Mouse (Mus musculus) heart, embryonic 14.5 days (tissue): Measurements from ENCODE around the gene Ino80e. TPM values are rescaled to one million over a fixed set of nuclear protein-coding genes. Genes with fewer than 3 reads are reported as not detected.

Experiments
- ATAC-seq: fragments of 200-750 bp; cut with Nextera tagmentation; 2 replicates; pipeline ENCODE4 v1.8.0; 2017; ENCODE audit warnings: low read depth, moderate TSS enrichment; ENCODE audit not compliant: insufficient number of reproducible peaks, insufficient read depth, low FRiP score
- H3K27ac ChIP-seq, 2 experiments: fragments of 200-500 bp in 1 of 2; fragments of 300-500 bp in 1 of 2; sonication (generic) in 1 of 2; replicated peaks in 1 of 2; 2 replicates each; pipeline ENCODE4 v1.5.1; 2012 to 2014; ENCODE audit warnings: low read depth in 2 of 2, low read length in 2 of 2, control low read depth in 1 of 2, mild to moderate bottlenecking in 1 of 2, mixed read lengths in 1 of 2; ENCODE audit not compliant: control insufficient read depth in 1 of 2, insufficient read depth in 1 of 2
- H3K27me3 ChIP-seq: fragments of 300-500 bp; sonication (generic); 2 replicates; pipeline ENCODE4 v1.6.1; 2014; ENCODE audit warnings: mild to moderate bottlenecking, low read length, control low read depth; ENCODE audit not compliant: control insufficient read depth, insufficient read depth
- H3K36me3 ChIP-seq: fragments of 300-500 bp; sonication (generic); 2 replicates; pipeline ENCODE4 v1.6.1; 2014; ENCODE audit warnings: mild to moderate bottlenecking, control low read depth, low read length, mixed read lengths; ENCODE audit not compliant: control insufficient read depth, insufficient read depth
- H3K4me1 ChIP-seq, 2 experiments: fragments of 200-500 bp in 1 of 2; fragments of 300-500 bp in 1 of 2; sonication (generic) in 1 of 2; 2 replicates each; pipeline ENCODE4 v1.6.1; 2012 to 2014; ENCODE audit warnings: low read length in 2 of 2, control low read depth in 1 of 2, mixed read lengths in 1 of 2; ENCODE audit not compliant: control insufficient read depth in 2 of 2, insufficient read depth in 2 of 2
- H3K4me2 ChIP-seq: fragments of 300-500 bp; sonication (generic); 2 replicates; pipeline ENCODE4 v1.6.1; 2014; ENCODE audit warnings: mild to moderate bottlenecking, low read length
- H3K4me3 ChIP-seq, 2 experiments: fragments of 200-500 bp in 1 of 2; fragments of 300-500 bp in 1 of 2; sonication (generic) in 1 of 2; 2 replicates each; pipeline ENCODE4 v1.5.1; 2012 to 2014; ENCODE audit warnings: low read length in 2 of 2, mild to moderate bottlenecking in 2 of 2, control low read depth in 1 of 2, low read depth in 1 of 2, moderate library complexity in 1 of 2; ENCODE audit not compliant: control insufficient read depth in 1 of 2, insufficient read depth in 1 of 2
- H3K9ac ChIP-seq: fragments of 300-500 bp; sonication (generic); 2 replicates; pipeline ENCODE4 v1.6.1; 2014; ENCODE audit warnings: mild to moderate bottlenecking, low read length
- H3K9me3 ChIP-seq: fragments of 300-500 bp; sonication (generic); 2 replicates; pipeline ENCODE4 v1.6.1; 2016; ENCODE audit warnings: low read length, control low read depth; ENCODE audit not compliant: control insufficient read depth
- WGBS: fragments of 180-500 bp; shearing (Covaris S2); extraction: QIAGEN DNeasy Blood & Tissue Kit; methylation state at CpG from one replicate; pipeline ENCODE4 v1.1.7; 2014; 5-methylcytosine and 5-hydroxymethylcytosine counted together
- polyA plus RNA-seq: library from polyadenylated mRNA; unstranded; fragments of >200 nt; fragmentation: Nextera tagmentation; extraction: Ambion mirVana; gene quantifications from 2 replicates; pipeline ENCODE4 v1.2.1, GENCODE M21; 2014

Ino80e gene
- polyA plus RNA-seq, 1 experiment from 2014 or later: 51.9 TPM

DNA sequence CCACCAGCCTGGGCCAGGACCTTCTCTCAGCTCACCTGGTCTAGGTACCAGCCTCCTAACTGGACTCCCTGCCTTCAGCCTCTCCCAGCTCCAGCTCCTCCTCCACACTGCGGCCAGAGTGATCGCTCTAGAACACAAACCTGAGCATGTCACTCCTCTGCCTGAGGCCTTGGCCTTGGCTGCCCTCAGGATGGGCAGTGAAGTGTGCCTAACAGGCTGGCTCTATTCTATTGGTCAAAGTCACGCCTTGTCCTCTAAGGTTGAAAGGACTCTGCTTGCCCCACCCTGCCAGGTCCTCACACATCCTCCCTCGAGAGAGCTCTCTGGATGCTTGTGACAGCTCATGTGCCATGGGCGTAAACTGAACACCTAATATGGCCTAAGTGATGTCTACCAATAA is 8.7 kb downstream of the Ino80e start:
- WGBS: 90% methylated on average over 5 of the region's 5 CpGs
- Histone ChIP-seq H3K9ac (no peak overlapping the region), H3K4me2 (no peak overlapping the region), H3K4me1 (peaks cover 0 to 2% of the 10 kb centered on the region in 2 experiments; a peak in 1 of 4 replicates), H3K4me3 (no peak overlapping the region), H3K36me3 (peaks cover 69% of the 10 kb centered on the region), H3K27me3 (peaks cover 12% of the 10 kb centered on the region), H3K9me3 (no peaks in the 10 kb centered on the region), H3K27ac (no peak overlapping the region)
- no peak for ATAC-seq

DNA sequence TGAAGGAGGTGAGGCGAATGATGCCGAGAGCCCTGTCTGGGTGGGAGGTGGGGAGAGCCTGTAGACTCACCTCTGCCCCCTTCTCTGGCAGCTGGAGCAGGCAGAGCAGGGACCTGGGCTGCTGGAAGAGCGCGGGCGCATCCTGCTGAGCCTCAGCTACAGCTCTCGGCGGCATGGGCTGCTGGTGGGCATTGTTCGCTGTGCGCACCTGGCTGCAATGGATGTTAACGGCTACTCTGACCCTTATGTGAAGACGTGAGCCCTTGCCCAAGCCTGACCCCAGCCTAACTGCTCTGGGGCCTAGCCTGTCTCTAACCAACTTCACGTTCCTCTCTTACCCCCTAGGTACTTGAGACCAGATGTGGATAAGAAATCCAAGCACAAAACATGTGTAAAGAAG is 11.0 kb downstream of the Ino80e start:
- Histone ChIP-seq H3K36me3 (peaks cover 47% of the 10 kb centered on the region), H3K27me3 (peaks cover 34% of the 10 kb centered on the region), H3K4me1 (peaks cover 5 to 10% of the 10 kb centered on the region in 2 experiments; a peak in 3 of 4 replicates), H3K9ac (no peak overlapping the region), H3K4me3 (no peak overlapping the region), H3K27ac (no peak overlapping the region), H3K9me3 (no peaks in the 10 kb centered on the region), H3K4me2 (no peak overlapping the region)
- no peak for ATAC-seq
- 50% methylated on average over 12 of the region's 12 CpGs for WGBS

DNA sequence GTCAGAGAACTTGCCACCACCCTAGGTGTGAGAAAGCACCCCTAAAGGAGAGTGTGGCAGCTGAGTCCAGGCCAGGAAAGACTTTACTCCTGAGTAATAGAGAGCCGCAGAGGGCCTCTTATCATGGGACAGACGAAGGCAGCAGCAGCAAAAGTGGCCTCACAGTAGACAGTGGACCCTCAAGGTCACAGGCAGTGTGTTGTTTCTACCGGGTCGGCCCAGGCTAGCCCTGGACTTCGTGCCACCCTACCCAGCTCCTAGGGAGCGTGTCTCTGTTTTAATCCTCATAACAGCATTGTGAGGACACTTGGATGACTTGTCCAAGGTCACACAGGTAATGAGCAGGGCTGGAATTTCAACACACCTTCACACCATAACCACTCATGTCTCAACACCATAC is 12.0 kb downstream of the Ino80e start:
- Histone ChIP-seq H3K4me1 (peaks cover 5 to 10% of the 10 kb centered on the region in 2 experiments; a peak in 3 of 4 replicates), H3K4me2 (no peak overlapping the region), H3K9ac (no peak overlapping the region), H3K36me3 (peaks cover 37% of the 10 kb centered on the region), H3K27me3 (peaks cover 34% of the 10 kb centered on the region), H3K4me3 (no peak overlapping the region), H3K9me3 (no peaks in the 10 kb centered on the region), H3K27ac (no peak overlapping the region)
- WGBS: 51% methylated on average over 6 of the region's 6 CpGs
- no peak for ATAC-seq

DNA sequence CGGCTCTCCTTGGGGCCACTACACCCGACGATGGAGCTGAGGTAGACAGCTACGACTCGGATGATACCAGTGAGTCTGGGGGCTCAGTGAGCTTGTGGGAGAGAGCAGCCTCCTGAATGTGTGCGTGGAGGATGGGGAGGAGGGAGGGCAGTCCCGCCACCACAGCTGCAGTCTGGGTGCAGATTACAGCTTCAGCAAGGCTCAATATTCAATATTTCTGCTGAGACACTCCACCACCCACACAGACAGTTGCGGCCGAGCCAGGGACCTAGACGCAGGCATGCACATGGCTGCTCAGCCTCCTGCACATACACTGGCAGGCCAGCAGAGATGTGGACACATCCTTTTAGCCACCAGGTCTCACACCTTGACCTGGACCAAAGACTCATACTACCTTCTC is 13.4 kb downstream of the Ino80e start:
- ATAC-seq: no peak
- Histone ChIP-seq H3K4me3 (peak overlapping the region in 1 of 2 experiments; percentile 58; a peak in 1 of 4 replicates), H3K27ac (no peak overlapping the region), H3K9me3 (no peaks in the 10 kb centered on the region), H3K4me2 (0 out of 2 replicates have a peak overlapping the region, but pooled peaks have one; percentile 97), H3K4me1 (peaks cover 5 to 10% of the 10 kb centered on the region in 2 experiments; a peak in 3 of 4 replicates), H3K9ac (no peak overlapping the region), H3K27me3 (peaks cover 34% of the 10 kb centered on the region), H3K36me3 (peaks cover 23% of the 10 kb centered on the region)
- WGBS: 33% methylated on average over 10 of the region's 10 CpGs

DNA sequence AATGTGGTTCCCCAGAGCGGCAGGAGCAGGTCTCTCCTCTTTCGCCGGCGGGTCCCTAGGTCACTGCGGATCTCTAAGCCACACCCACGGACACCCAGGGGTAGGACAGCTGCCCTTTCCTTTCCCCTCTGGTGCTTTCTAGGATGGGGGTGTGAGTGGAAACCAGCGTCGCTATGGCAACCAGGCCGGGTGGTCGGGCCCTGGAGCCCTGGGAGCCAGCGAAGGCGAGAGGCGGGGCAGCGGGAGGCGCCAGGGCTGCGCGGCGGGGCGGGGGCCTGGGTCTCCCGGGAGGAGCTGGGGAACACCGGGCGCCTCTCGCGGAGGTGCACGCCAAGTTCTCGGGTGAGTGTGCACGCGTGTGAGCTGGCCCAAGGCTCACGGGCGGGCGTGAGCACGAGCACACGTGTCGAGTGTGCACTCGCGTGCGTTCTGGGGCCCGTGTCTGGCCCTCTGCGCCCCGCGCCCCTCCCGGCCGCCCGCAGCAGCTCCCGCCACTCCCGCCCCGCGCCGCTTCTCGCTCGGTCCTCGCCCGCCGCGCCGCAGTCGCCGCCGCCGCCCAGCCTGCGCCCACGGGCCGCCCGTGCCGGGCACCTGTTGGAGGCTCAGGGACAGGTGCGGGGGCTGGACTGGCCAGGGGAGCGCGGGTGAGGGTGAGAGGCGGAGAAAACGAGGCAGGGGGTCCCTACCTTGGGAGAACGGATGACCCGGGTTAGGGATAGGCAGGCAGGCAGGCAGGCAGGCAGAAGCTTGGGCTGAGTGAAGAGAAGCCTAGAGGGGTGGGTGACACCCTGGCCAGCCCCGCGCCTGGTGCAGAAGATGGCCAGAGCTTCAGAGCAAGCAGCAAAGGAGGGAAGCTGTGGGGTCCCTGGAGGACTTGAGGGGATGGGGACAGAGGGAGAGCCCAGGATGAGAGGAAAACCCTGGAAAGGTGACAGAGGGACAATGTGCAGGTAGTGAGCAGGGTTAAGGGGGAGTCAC is 14.5 kb downstream of the Ino80e start:
- Histone ChIP-seq H3K9me3 (no peaks in the 10 kb centered on the region), H3K4me3 (peak overlapping the region; percentile 51 to 58), H3K27me3 (peaks cover 34% of the 10 kb centered on the region), H3K4me2 (peak overlapping the region; percentile 97), H3K36me3 (peaks cover 12% of the 10 kb centered on the region), H3K4me1 (peaks cover 5 to 10% of the 10 kb centered on the region in 2 experiments; a peak in 3 of 4 replicates), H3K27ac (no peak overlapping the region), H3K9ac (peak overlapping the region; percentile 66)
- 2% methylated on average over 72 of the region's 74 CpGs for WGBS
- ATAC-seq: no peak

DNA sequence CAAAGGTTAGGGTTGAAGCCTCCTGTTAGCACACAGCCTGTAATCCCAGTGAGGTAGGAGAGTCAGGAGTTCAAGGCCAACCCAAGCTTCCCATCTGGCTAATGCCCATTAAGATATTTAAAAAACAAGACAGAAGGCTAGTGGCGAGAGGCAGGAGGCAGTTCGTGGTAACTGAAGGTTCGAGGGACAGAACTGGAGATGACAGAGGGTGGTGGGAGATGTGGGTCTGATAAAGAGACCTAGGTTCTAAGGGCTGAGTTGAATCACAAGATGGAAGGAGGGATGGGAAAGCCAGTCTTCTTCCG is 15.1 kb downstream of the Ino80e start, which contains the start of gene Doc2a:
Gene Doc2a (plus strand): TSS at position 301 of the 305 bp plus-strand sequence.
- H3K27ac ChIP-seq: no peak within 1 kb of the TSS
- H3K4me2 ChIP-seq: peak within 1 kb of the TSS; percentile 97
- peaks cover 5 to 10% of the 10 kb centered on the region in 2 experiments; a peak in 3 of 4 replicates for H3K4me1 ChIP-seq
- no peaks in the 10 kb centered on the region for H3K9me3 ChIP-seq
- H3K27me3 ChIP-seq: peaks cover 34% of the 10 kb centered on the region
- ATAC-seq: no peak
- peak within 1 kb of the TSS; percentile 51 to 58 for H3K4me3 ChIP-seq
- H3K36me3 ChIP-seq: peaks cover 6% of the 10 kb centered on the region; the same call in 1 of the 2 replicates
- WGBS: 34% methylated on average over 4 of the region's 4 CpGs
- H3K9ac ChIP-seq: peak within 1 kb of the TSS; percentile 66

DNA sequence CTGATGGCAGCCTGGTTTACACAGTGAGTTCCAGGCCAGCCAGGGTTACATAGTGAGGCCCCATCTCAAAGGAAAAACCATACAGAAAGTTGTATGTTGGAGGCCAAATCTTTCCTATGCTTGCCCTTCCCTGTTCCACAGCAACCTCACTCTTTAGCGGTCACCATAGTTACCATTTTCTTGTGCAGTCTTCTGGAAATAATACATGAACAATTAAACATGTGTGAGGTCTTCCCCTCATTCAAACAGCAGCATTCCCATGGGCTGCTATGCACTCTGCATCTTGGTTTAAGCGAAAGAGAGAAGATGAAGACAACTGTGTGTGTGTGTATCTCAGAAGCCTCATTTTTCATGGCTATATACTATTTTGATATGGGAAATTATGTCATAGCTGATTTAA is 16.7 kb downstream of the Ino80e start:
- H3K27me3 ChIP-seq: peaks cover 34% of the 10 kb centered on the region
- no peaks in the 10 kb centered on the region for H3K36me3 ChIP-seq
- WGBS: 89% methylated on average over 2 of the region's 2 CpGs
- H3K9me3 ChIP-seq: 0 out of 2 replicates have a peak, but pooled peaks cover 3% of the 10 kb centered on the region
- no peak overlapping the region for H3K4me3 ChIP-seq
- peaks cover 5 to 10% of the 10 kb centered on the region in 2 experiments; a peak in 3 of 4 replicates for H3K4me1 ChIP-seq
- H3K9ac ChIP-seq: no peak overlapping the region
- H3K27ac ChIP-seq: no peak overlapping the region
- ATAC-seq: no peak
- no peak overlapping the region for H3K4me2 ChIP-seq
